Mouse (Mus musculus): Measurements from ENCODE around the gene Ccnk. TPM values are rescaled to one million over a fixed set of nuclear protein-coding genes. Genes with fewer than 3 reads are reported as not detected.

Gene Ccnk
- 3.7 TPM for polyA plus RNA-seq (2017; shearing (Covaris generic))

DNA sequence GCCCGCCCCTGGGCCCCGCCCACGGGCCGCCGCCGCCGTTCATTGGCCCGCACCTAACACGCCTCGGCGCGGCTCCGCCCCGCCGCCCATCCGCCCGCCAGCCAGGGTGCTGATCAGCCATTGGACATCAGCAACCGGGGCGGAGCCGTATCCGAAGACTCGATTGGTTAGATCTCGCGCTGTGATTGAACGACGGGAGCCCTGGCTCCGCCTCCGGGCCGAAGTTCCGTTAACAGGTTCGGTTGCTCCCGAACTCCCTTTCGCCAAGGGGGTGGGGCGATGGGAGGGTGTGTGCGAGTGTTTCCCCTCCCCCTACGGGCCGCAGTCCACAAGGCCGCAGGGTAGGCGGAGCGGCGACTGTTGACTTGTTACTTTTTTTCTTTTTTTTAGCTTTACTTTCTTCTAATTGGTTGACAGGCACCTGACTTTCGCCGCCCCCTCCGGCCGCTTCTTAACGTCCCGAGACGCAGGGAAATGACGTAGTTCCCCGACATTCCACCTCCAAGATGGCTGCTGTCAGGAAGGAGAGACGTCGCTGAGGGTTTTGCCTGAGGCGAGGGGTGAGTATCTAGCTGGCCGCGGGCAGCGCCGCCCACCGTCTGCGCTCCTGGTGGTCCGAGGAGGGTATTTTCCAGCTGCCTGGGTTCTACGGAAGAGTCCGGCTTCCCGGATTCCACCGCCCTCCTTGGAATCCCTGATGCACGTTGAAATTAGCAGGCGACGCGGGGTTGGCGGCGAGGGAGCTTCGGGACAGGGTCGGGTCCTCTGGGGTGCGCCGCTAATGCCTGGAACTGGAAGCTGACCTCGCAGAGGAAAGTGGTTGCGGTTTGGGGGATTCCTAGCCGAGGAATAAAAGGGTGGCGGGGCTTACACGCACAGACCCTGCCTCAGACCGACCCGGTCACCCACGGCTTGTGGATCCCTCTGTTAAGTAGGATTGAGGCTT, at the start of gene Ccnk:
Gene Ccnk (plus strand): TSS at position 259 of the 946 bp plus-strand sequence.

DNA sequence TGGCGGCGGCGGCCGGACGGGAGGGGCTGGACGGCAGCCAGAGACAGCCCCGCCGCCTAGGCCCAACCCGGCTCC, 296 bp upstream of the Ccnk start, which contains the start of gene Setd3:
Gene Setd3 (minus strand): TSS at position 69 of the 75 bp plus-strand sequence.

Other genes with a start within 250 kb of the Ccnk start
- gene Bcl11b, start 176.0 kb upstream of the Ccnk start, polyA plus RNA-seq (2017; shearing (Covaris generic)) = 346 TPM
- 85.5 TPM for gene Setd3, start 265 bp upstream of the Ccnk start, polyA plus RNA-seq (2017; shearing (Covaris generic))
- 0.28 TPM for gene Ccdc85c, start 95.8 kb downstream of the Ccnk start, polyA plus RNA-seq (2017; shearing (Covaris generic))
- 0.08 TPM for gene Hhipl1, start 126.7 kb downstream of the Ccnk start, polyA plus RNA-seq (2017; shearing (Covaris generic))
- 0.31 TPM for gene Cyp46a1, start 154.8 kb downstream of the Ccnk start, polyA plus RNA-seq (2017; shearing (Covaris generic))
- gene Eml1, start 191.4 kb downstream of the Ccnk start, polyA plus RNA-seq (2017; shearing (Covaris generic)) = 0.36 TPM